Mouse (Mus musculus) liver, adult (tissue): ENCODE data around the gene Sec16b.

Experiments used
- GATA4 ChIP-seq: IDR thresholded peaks from 2 replicates; pipeline ENCODE4 v1.6.1; 2014; ENCODE audit warnings: mild to moderate bottlenecking, low read length; ENCODE audit not compliant: insufficient replicate concordance

Sec16b gene

DNA sequence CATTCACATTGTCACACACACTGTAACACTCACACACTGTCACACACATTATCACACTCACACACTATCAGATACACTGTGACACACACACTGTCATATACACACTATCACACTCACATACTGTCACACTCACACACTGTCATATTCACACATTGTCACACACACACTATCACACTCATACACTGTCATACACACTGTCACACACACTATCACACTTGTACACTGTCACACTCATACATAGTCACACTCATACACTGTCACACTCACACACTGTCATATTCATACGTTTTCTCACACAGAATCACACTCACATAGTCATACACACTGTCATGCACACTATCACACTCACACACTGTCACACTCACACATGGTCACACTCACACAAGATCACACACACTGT lies 5.9 kb upstream of the Sec16b start:
- TF ChIP-seq GATA4, result no peak

DNA sequence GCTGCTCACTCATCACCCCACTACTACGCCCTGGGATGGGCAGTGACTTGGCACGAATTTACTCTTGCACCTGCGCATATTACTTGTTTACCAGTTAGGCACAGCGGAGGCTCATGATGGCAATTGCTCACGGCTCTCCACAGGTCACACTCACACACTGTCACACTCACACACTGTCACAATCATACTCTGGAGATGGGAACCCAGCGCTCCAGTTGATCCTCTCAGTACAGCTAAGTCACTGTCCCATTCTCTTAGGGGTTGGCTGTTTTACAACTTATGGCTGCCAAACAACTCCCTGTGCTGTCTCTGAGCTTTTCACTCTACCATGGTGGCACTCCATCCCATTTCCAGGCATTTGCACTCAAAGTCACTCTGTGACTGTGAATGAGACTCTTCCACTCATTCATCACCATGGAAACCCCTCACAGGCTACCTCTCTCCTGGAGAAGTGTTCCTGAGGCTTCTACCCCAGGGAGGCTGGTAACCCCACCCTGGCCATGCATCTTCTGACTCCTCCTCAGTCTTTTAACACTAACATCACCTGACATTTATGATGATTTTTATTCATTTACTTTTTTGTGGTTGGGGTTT lies 5.1 kb upstream of the Sec16b start:
- no peak for TF ChIP-seq GATA4

DNA sequence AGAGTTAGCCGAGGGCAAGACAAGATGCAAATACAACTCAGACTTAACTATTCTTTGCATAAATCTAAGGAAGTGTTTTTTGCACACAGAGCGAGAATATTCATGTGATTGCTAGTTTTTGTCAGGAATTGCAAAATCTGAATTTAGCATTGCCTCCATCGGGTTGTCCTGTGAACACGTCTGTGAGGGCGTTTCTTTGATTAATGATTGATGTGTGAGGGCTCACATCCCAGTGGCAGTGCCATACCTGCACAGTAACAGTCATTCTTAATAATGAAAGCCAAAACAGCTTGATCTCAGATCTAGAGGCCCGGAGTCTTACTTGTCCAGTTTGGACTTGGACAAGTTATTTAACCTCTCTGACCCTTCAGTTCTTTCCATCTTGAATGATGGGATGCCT lies 3.5 kb upstream of the Sec16b start:
- no peak for TF ChIP-seq GATA4

DNA sequence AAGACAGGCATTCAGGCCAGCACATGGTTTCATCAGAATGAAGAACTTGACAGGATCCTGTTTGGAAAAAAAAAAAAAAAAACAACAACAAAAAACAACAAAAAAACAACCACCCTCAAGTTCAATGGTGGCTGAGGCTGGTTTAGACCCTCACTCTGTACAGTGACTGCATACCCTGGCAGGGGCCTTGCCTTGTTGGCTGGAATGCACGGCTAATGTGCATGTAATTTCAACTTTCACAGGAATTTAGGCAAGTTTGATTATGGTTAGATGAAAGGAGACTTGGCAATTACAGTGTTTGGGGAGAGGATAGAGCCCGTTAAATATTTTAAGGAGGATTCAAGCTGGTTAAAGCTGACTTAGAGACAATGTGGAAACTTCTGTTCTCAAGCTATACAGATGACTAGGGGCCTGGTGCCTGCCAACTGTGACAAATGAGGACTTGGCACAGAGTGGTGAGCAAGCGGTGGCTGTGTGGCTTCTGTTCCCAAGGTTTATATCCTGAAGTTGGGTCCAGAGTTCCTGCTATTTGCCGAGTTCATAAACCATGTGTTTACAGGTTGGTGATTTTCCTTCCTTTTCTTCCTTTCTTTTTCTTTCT lies 567 bp downstream of the Sec16b start:
- TF ChIP-seq GATA4, result no peak

DNA sequence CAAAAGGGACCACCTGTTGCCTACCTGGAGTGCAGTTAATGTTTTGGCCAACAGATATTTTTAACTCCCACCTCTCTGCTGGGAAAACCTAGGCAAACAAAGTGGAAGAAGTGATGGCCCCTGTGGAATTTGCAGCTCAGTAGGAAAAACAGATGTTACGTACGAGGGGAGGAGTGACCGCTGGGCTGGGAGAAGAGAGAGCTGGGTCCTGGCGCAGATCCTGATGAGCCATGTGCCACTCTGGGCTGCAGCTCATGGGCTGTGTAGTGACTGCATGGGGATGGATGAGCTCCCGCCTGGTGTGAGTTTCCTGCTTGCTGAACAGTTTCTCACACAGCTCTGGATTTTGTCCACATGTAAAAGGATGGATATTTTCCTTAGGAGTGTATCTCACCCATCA lies 1.3 kb downstream of the Sec16b start:
- no peak for TF ChIP-seq GATA4

DNA sequence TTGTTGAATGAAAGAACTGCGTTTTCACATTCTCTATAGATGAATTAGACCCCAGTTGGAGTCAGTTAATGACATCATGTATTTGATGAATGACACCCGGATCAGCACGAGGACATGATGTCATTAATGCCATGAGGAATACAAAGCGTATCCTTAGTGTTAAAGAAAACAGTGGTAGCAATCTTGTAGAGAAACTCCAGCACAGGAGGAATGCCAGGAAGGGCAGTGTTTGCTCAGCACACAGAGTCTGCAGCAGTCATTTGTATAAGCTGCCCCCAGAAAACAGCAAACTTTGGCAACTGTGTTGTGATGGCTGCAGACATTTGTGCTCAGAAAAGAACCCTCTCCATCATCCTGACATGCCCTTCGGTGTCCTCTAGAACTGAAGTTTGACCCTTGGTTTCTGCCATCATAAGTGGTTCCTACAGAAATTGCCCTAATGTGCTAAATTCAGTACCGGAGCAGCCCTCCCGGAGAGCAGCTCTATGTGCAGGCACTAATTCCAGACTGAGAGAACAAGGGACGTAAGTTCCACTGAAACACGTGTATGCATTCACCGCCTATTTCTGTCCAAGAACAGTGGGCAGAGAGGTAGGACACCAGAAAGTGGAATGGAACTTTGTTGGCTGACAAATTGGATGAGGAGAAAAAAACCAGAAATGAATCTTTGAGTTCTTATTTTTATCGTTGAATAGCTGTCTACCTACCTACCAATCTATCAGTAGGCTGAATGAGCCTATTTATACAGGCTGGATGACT lies 6.3 kb downstream of the Sec16b start:
- no peak for TF ChIP-seq GATA4

DNA sequence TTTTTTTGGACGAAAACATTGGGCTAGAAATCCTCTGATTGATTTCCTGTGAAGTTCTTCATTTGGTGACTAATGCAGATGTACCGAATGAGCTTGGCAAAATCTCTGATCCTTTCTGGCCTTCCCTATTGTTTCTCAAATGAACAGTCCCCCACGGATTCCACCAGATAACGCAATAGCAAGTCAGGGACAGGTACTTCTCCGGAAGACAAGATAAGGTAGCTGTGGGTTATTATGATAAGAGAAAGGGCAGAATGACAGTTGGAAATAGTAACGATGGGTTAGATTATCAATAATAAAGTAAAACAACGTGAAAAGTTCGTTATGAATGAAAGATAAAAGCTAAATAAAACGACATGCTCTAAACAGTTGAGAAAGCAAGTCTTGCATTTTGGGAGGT lies 7.0 kb downstream of the Sec16b start:
- no peak for TF ChIP-seq GATA4

DNA sequence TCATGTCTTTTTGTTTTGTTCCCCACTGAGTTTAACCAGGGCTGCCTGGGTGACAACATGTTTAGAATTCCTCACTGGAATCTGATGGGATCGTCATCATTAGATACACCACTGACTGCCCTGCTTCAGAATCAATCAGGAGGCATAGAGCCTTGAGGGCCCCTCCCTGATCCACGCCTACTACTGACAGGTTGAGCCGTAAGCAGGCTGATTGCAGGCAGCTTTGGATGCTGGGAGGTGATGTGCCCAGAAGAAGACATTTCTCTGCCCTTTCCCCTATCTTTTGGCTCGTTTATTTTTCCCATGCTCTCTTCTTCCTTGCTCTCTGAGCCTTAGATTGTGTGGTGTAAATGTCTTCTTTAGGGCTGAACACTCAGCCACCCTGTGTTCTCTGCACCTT lies 7.8 kb downstream of the Sec16b start:
- no peak for TF ChIP-seq GATA4

DNA sequence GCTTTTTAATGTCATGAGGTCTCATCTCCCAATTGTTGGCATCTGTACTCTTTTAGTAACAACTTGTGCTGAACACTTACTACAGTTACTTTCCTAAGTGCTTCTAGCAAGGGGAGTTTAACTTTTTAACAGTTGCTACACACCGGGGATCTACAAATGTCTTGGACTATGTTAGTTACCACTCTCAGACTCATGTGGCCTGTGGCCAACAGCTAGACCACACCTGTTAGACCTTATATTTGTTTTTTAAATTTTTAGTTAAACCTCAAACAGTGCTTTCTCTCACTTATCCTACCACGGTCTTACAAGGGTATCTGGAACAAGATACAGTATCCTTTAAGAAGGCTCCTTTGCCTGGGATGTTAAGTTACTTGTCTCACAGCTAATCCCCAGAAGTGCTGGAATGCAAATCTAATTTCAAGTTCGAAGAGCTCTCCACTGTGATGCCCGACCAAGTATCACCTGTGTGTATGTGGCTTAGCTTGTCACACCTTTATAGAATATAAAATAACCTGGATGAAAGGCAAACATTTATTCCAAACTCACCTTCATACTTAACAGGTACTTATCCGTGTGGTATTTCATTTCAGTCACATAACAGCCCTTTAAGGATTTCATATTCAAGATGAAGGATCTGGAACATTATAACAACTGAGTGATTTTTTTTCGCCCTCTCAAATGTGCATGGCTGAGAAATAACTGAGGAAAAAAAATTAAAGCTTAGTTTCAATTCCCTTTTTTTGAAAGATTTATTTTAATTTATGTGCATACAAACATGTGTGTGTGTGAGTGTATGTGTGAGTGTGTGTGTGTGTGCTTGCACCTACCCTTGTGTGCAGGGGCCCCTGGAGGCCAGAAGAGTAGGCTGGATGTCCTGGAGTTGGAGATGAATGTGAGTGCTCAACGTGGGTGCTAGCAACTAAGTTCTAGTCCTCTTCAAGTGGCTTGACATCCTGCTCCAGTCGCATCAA lies 10.6 kb downstream of the Sec16b start:
- TF ChIP-seq GATA4, result no peak

DNA sequence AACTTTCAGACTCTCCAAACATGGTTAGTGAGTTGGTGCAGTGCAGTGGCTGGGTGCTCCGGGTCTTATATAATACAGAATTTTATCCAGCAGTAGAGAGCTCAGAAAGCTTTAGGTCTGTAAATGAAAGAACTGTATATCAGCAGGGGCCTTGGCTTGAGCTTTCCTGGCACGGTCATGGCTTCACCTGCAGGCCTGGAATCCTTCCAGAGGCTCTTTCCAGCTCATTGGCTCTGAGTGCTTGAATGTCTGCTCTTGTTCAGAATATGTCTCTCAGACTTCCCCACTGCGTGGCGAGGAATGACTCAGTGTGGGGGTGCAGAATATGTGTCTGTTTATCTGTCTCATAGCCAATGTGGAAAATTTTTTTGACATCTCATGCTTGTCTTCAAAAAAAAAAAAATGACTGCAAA lies 11.6 kb downstream of the Sec16b start:
- no peak for TF ChIP-seq GATA4

DNA sequence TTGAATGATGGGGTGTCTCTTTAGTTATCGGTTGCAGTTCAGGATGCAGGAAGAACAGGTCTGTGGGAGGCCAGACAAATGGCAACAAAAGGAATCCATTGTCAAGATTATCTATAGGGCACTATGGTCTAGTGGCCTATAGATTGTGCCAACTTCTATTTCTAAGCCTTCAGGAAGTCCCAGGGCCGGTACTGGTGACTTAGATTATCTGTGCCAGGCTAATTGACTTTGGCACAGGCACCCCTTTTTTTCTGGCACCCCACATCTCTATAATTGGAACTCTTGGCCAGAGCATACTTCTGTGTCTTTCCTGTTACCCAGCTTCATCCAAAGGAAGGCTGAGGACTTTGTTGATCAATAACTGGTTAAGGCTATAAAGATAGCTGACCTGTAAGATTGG lies 12.9 kb downstream of the Sec16b start:
- no peak for TF ChIP-seq GATA4

DNA sequence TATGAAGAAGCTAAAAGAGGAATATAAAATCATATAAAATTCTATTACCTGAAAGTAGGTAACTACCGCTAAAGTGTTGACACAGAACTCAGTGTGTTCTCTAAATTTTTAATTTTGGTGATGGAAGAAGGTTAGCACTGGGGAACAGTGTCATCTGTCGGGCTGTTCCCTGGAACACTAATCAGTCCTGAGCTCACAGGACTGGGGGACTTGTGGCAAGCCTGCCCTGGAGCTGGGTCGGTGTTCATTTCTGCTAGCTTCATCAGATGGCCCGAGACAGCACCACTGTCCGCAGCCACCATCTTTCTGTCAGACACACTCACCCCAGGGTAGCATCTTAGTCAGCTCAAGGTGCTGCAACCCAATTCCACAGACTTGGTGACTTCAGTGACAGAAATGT lies 15.8 kb downstream of the Sec16b start:
- no peak for TF ChIP-seq GATA4

DNA sequence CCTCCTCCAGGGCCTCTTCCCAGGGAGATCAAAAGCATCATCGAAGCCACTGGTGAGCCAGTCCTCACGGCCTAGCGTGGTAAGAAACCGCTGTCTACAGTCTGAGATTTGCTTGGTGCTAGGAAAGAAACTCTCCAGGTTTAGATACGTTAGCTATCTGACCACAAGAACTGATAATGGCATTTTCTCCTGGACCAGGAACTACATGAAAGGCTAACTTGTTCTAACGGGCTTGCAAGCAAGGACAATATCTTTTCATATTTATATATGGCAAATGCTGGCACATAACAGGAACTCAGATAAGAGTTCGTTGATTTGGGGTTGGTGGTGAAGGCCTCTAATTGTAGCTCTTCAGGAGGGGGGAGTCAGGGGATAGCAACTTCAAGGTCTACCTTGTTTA lies 18.2 kb downstream of the Sec16b start:
- no peak for TF ChIP-seq GATA4

DNA sequence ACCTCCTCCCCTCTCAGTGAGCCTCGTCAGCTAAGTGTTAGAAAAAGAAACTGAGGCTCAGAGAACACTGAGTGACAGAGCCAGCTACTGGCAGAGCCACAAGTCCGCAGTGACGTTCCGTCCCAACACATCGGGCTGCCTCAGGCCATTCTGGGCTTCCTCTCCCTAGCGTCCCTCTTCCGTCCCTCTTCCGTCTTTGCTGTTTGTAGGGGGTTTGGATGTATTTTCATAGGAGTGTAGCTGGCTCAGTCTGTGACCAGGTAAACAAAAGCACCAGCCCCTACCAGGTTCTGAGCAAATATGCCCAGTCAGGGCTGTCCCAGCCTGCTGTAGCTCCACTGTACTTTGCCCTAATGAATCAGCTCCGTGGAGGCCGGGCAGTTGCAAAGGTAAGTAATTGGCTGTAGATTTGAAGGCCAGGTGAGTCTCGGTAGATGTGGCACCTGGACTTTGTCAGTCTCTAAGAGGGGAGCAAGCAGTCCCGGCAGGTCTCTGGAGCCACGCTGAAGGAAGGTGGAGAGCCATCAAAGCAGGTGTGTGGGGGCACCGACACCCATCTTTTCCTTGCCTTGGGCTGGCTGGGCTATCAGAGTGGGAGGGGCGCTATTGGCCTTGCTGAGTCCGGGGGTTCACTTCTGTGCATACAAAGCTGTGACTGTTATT lies 19.3 kb downstream of the Sec16b start:
- TF ChIP-seq GATA4, result no peak

DNA sequence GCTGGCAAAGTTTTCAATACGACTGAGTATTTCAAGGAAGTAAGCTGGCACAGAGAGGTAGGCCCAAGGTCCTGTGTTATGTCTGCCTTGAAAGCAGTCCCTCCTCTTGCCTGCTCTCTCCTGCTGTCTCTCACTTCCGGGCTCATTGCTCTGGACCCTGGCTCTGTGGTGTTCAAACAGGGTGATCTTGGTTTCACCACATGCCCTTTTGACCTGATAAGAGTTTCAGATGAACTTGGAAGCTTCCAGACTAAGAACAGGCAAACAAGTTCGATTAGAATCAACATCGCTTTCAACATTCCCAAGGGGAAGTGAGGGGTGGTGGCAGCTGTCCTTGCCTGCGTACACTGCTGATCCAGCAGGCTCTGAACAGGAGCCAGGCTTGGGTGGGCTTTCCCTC lies 20.1 kb downstream of the Sec16b start:
- TF ChIP-seq GATA4, result peak; percentile 84

DNA sequence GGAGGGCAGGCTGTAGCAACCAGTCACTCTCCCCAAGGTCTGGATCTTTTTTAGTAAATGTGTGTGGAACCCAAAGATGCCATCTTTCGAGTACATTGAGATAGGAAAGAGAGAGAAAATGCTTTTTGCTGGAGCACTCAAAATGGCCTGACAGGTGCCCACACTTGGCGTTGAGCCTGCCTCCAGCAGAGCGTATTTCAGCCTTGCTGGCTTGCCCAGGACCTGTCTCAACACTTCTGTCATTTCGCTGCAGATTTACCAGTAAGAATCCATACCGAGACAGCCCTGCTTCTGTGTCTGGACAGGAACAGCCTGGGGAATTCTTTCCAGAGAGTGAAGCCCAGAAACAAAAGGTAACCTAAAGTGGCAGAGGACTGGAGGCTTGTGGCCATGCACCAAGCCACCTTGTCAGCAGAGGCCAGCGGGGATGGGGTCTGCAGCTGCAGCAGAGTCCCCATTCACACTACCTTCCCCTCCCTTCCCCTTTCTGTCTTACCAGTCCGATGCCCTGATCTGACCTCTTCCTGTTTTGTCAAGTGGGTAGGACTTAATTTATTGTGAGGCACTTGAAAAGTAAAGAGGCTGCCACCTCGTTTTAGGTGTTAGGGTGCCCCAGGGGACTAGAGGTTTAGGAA lies 26.4 kb downstream of the Sec16b start:
- TF ChIP-seq GATA4, result no peak
